Mouse (Mus musculus) liver, embryonic 14.5 days (tissue): ENCODE measurements around the gene Cenpc1. TPM values are rescaled to one million over a fixed set of nuclear protein-coding genes. Genes with fewer than 3 reads are reported as not detected.

ENCODE experiments used
- ATAC-seq: fragments of 200-750 bp; cut with Nextera tagmentation; 2 replicates; pipeline ENCODE4 v1.8.0; 2017; ENCODE audit warnings: moderate number of reproducible peaks, mild to moderate bottlenecking, moderate library complexity; ENCODE audit not compliant: insufficient read depth
- DNase-seq, 3 experiments: peaks; one replicate each; pipeline ENCODE4 v3.0.0-alpha.2; 2012 to 2013; ENCODE audit warnings: low read depth in 3 of 3, low spot score in 3 of 3
- H3K27ac ChIP-seq: fragments of 300-500 bp; sonication (generic); 2 replicates; pipeline ENCODE4 v1.5.1; 2014; ENCODE audit warnings: moderate library complexity, mild to moderate bottlenecking, control low read depth, inconsistent platforms
- H3K27me3 ChIP-seq: fragments of 300-500 bp; sonication (generic); 2 replicates; pipeline ENCODE4 v1.6.1; 2014; ENCODE audit warnings: mild to moderate bottlenecking, low read length, moderate library complexity; ENCODE audit not compliant: control insufficient read depth, insufficient read depth
- H3K36me3 ChIP-seq: fragments of 300-500 bp; sonication (generic); replicated peaks from 2 replicates; pipeline ENCODE4 v1.6.1; 2014; ENCODE audit warnings: low read depth; ENCODE audit not compliant: control insufficient read depth, insufficient read depth
- H3K4me1 ChIP-seq, 2 experiments: fragments of 200-500 bp in 1 of 2; fragments of 300-500 bp in 1 of 2; sonication (generic) in 1 of 2; replicated peaks; 2 replicates each; pipeline ENCODE4 v1.6.1; 2012 to 2014; ENCODE audit warnings: antibody characterized with exemption in 1 of 2, inconsistent platforms in 1 of 2, low read length in 1 of 2; ENCODE audit not compliant: control insufficient read depth in 2 of 2, insufficient read depth in 2 of 2
- H3K4me2 ChIP-seq: fragments of 300-500 bp; sonication (generic); 2 replicates; pipeline ENCODE4 v1.6.1; 2014; ENCODE audit warnings: low read depth, mild to moderate bottlenecking, control low read depth, moderate library complexity
- H3K4me3 ChIP-seq, 2 experiments: fragments of 200-500 bp in 1 of 2; fragments of 300-500 bp in 1 of 2; sonication (generic) in 1 of 2; 2 replicates each; pipeline ENCODE4 v1.5.1; 2012 to 2014; ENCODE audit warnings: low read depth in 2 of 2, low read length in 2 of 2, mild to moderate bottlenecking in 2 of 2, control low read depth in 1 of 2, inconsistent platforms in 1 of 2, moderate library complexity in 1 of 2; ENCODE audit not compliant: insufficient read depth in 1 of 2
- H3K9ac ChIP-seq: fragments of 300-500 bp; sonication (generic); replicated peaks from 2 replicates; pipeline ENCODE4 v1.6.1; 2014; ENCODE audit warnings: mild to moderate bottlenecking, control low read depth, moderate library complexity
- H3K9me3 ChIP-seq: fragments of 300-500 bp; sonication (generic); 2 replicates; pipeline ENCODE4 v1.6.1; 2016; ENCODE audit warnings: low read length, mixed read lengths; ENCODE audit not compliant: control insufficient read depth
- CTCF ChIP-seq: IDR thresholded peaks from 2 replicates; pipeline ENCODE4 v1.5.1; 2016; ENCODE audit warnings: antibody characterized with exemption, low read depth, control low read depth
- EP300 ChIP-seq: IDR thresholded peaks from 2 replicates; pipeline ENCODE4 v1.6.1; 2016; ENCODE audit warnings: antibody characterized with exemption, low read depth
- WGBS: fragments of 180-500 bp; shearing (Covaris S2); extraction: QIAGEN DNeasy Blood & Tissue Kit; methylation state at CpG from one replicate; pipeline ENCODE4 v1.1.7; 2014; ENCODE audit not compliant: insufficient replicate concordance; 5-methylcytosine and 5-hydroxymethylcytosine counted together
- polyA plus RNA-seq, 2 experiments: library from polyadenylated mRNA; depleted of rRNA in 1 of 2; stranded (reverse) in 1 of 2; unstranded in 1 of 2; fragments of >200 nt; fragmentation: Nextera tagmentation in 1 of 2; extraction: Ambion mirVana in 1 of 2; gene quantifications; 2 replicates each; pipeline versions ENCODE4 v1.2.1 to v1.2.3; 2012 to 2014

Cenpc1 gene
- polyA plus RNA-seq, 2 experiments: 6.6 to 12.9 TPM

GRCm38 (mm10) chr5:86084979-86085378 lies 19.6 kb upstream of the Cenpc1 start:
- DNase-seq (no peak), ATAC-seq (no peak)
- Histone ChIP-seq H3K4me1 (no peaks in the 10 kb centered on the region), H3K27ac (no peak overlapping the region), H3K36me3 (no peaks in the 10 kb centered on the region), H3K27me3 (no peaks in the 10 kb centered on the region), H3K9me3 (no peaks in the 10 kb centered on the region), H3K9ac (no peak overlapping the region), H3K4me2 (no peak overlapping the region), H3K4me3 (no peak overlapping the region)
- TF ChIP-seq CTCF (no peak), EP300 (no peak)
- WGBS: 53% methylated on average over 7 of the region's 7 CpGs

GRCm38 (mm10) chr5:86083987-86084386 lies 18.6 kb upstream of the Cenpc1 start:
- H3K27ac ChIP-seq: no peak overlapping the region
- no peaks in the 10 kb centered on the region for H3K27me3 ChIP-seq
- H3K4me2 ChIP-seq: no peak overlapping the region
- no peak overlapping the region for H3K9ac ChIP-seq
- H3K4me3 ChIP-seq: no peak overlapping the region
- no peaks in the 10 kb centered on the region for H3K36me3 ChIP-seq
- DNase-seq: no peak
- ATAC-seq: no peak
- 60% methylated on average over 6 of the region's 6 CpGs for WGBS
- TF ChIP-seq CTCF (no peak), EP300 (no peak)
- H3K9me3 ChIP-seq: no peaks in the 10 kb centered on the region
- H3K4me1 ChIP-seq: no peaks in the 10 kb centered on the region

GRCm38 (mm10) chr5:86078720-86079334 lies 13.4 kb upstream of the Cenpc1 start:
- Histone ChIP-seq H3K36me3 (no peaks in the 10 kb centered on the region), H3K27ac (no peak overlapping the region), H3K4me1 (no peaks in the 10 kb centered on the region), H3K9ac (no peak overlapping the region), H3K4me2 (no peak overlapping the region), H3K27me3 (no peaks in the 10 kb centered on the region), H3K4me3 (no peak overlapping the region), H3K9me3 (no peaks in the 10 kb centered on the region)
- WGBS: 58% methylated on average over 3 of the region's 3 CpGs
- no peak for TF ChIP-seq EP300
- TF ChIP-seq CTCF: no peak
- DNase-seq (no peak), ATAC-seq (no peak)

GRCm38 (mm10) chr5:86072756-86073386 lies 7.5 kb upstream of the Cenpc1 start:
- no peak for DNase-seq
- no peaks in the 10 kb centered on the region for H3K9me3 ChIP-seq
- no peak overlapping the region for H3K4me3 ChIP-seq
- H3K36me3 ChIP-seq: no peaks in the 10 kb centered on the region
- no peak overlapping the region for H3K27ac ChIP-seq
- ATAC-seq: no peak
- 43% methylated on average over 4 of the region's 4 CpGs for WGBS
- H3K4me2 ChIP-seq: no peak overlapping the region; the same call in 1 of the 2 replicates
- TF ChIP-seq EP300: no peak
- TF ChIP-seq CTCF: no peak
- H3K27me3 ChIP-seq: no peaks in the 10 kb centered on the region
- no peak overlapping the region for H3K9ac ChIP-seq
- peaks cover 0 to 3% of the 10 kb centered on the region in 2 experiments; a peak in 2 of 4 replicates for H3K4me1 ChIP-seq

- H3K4me1 ChIP-seq: peaks cover 0 to 9% of the 10 kb centered on the region in 2 experiments; a peak in 2 of 4 replicates
- peak within 1 kb of the TSS; percentile 16 to 23; a peak in 2 of 4 replicates for H3K4me3 ChIP-seq
- no peaks in the 10 kb centered on the region for H3K9me3 ChIP-seq
- no peaks in the 10 kb centered on the region for H3K36me3 ChIP-seq
- H3K27me3 ChIP-seq: no peaks in the 10 kb centered on the region
- H3K9ac ChIP-seq: peak within 1 kb of the TSS; percentile 27; the same call in 1 of the 2 replicates
- H3K4me2 ChIP-seq: peak within 1 kb of the TSS; percentile 45
- DNase-seq: no peak
- 19% methylated on average over 7 of the region's 7 CpGs for WGBS
- no peak for ATAC-seq
- TF ChIP-seq CTCF (no peak), EP300 (no peak)
- no peak within 1 kb of the TSS for H3K27ac ChIP-seq
Observed at GRCm38 (mm10) chr5:86071538-86071937, 6.2 kb upstream of the Cenpc1 start, which contains the start of gene Stap1. TSS of gene Stap1 (plus strand) at chr5:86071746.
